Mouse (Mus musculus) embryonic facial prominence, embryonic 13.5 days (tissue): ENCODE measurements at regions not wholly inside any gene's neighbourhood (a gene's known extent, or its start where the extent isn't known, plus 50 kb on each side); places are given as distances from the start of the nearest gene placed in this dataset.

Source experiments
- ATAC-seq: fragments of 200-750 bp; cut with Nextera tagmentation; 2 replicates; pipeline ENCODE4 v1.8.0; 2017; ENCODE audit warnings: low read depth; ENCODE audit not compliant: insufficient number of reproducible peaks, insufficient read depth, low FRiP score, low TSS enrichment
- H3K27ac ChIP-seq: fragments of 300-500 bp; sonication (generic); 2 replicates; pipeline ENCODE4 v1.5.1; 2015; ENCODE audit warnings: moderate library complexity, mild to moderate bottlenecking, inconsistent platforms
- H3K27me3 ChIP-seq: fragments of 300-500 bp; sonication (generic); 2 replicates; pipeline ENCODE4 v1.6.1; 2015; ENCODE audit warnings: mild to moderate bottlenecking, inconsistent platforms
- H3K36me3 ChIP-seq: fragments of 300-500 bp; sonication (generic); 2 replicates; pipeline ENCODE4 v1.6.1; 2015; ENCODE audit warnings: mild to moderate bottlenecking, inconsistent platforms
- H3K4me1 ChIP-seq: fragments of 300-500 bp; sonication (generic); 2 replicates; pipeline ENCODE4 v1.6.1; 2015; ENCODE audit warnings: inconsistent platforms
- H3K4me2 ChIP-seq: fragments of 300-500 bp; sonication (generic); 2 replicates; pipeline ENCODE4 v1.6.1; 2015; ENCODE audit warnings: moderate library complexity, mild to moderate bottlenecking, inconsistent platforms
- H3K4me3 ChIP-seq: fragments of 300-500 bp; sonication (generic); 2 replicates; pipeline ENCODE4 v1.5.1; 2015; ENCODE audit warnings: mild to moderate bottlenecking, inconsistent platforms
- H3K9ac ChIP-seq: fragments of 300-500 bp; sonication (generic); 2 replicates; pipeline ENCODE4 v1.6.1; 2015; ENCODE audit warnings: mild to moderate bottlenecking, inconsistent platforms
- H3K9me3 ChIP-seq: fragments of 300-500 bp; sonication (generic); 2 replicates; pipeline ENCODE4 v1.6.1; 2016; ENCODE audit warnings: inconsistent platforms
- WGBS: fragments of 180-500 bp; shearing (Covaris S2); methylation state at CpG from one replicate; pipeline ENCODE4 v1.1.7; 2015; ENCODE audit warnings: mixed read lengths; 5-methylcytosine and 5-hydroxymethylcytosine counted together

DNA sequence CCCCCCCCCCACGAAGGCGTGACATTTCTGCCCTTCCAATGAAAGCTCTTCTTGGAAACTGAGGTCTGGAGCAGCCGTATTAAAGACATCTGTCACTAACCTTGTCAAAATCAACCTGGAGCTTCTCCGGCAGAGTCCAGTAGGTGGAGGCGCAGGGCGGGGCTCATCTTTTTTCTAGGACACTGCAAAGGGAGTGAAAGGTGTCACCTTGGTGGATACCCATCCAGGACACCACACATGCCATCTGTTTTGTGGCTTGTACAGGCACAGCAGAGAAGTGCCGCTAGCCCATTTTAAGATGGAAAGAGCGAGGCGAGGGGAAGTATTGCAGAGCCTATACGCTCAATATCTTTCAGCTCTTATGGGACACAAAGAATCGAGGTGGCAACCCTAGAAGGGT, 184.5 kb upstream of the Zfp618 start:
- H3K4me3 ChIP-seq, result peak overlapping the region; percentile 36
- no peak for ATAC-seq
- no peaks in the 10 kb centered on the region for H3K36me3 ChIP-seq
- H3K9ac ChIP-seq, result no peak overlapping the region; the same call in 1 of the 2 replicates
- peaks cover 18% of the 10 kb centered on the region; the same call in 1 of the 2 replicates for H3K27me3 ChIP-seq
- peak overlapping the region; percentile 55 for H3K4me2 ChIP-seq
- no peak overlapping the region for H3K27ac ChIP-seq
- H3K9me3 ChIP-seq, result no peaks in the 10 kb centered on the region
- H3K4me1 ChIP-seq, result peaks cover 8% of the 10 kb centered on the region; the same call in 1 of the 2 replicates
- 41% methylated on average over 11 of the region's 11 CpGs for WGBS

DNA sequence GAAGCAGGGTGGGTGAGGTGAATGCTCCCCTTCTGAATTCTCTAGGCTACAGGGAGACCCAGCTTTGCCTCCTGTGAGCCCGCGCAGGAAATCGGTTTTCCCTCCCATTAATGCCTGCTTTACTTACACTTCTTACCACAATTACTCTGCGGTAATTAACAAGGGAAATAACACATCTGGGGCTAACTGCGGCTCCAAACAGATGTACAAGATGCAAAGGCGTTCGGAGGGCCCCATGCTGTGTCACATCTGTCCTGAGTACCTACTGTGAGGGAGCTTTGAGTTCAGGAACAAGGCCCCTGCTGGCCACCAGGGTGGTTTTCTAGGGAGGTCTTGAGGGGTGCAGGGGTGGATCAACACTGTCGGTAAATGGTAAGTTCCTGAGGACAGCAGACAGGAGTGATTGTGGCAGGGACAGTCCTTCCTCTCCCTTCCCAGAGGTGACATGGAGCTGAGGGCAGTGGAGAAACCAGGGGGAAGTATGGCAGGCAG, 184.0 kb upstream of the Zfp618 start:
- no peak for ATAC-seq
- no peak overlapping the region for H3K27ac ChIP-seq
- 0 out of 2 replicates have a peak overlapping the region, but pooled peaks have one; percentile 55 for H3K4me2 ChIP-seq
- no peaks in the 10 kb centered on the region for H3K36me3 ChIP-seq
- peak overlapping the region; percentile 36; the same call in 1 of the 2 replicates for H3K4me3 ChIP-seq
- H3K27me3 ChIP-seq, result peaks cover 18% of the 10 kb centered on the region; the same call in 1 of the 2 replicates
- H3K9me3 ChIP-seq, result no peaks in the 10 kb centered on the region
- no peak overlapping the region; the same call in 1 of the 2 replicates for H3K9ac ChIP-seq
- WGBS, result 35% methylated on average over 8 of the region's 8 CpGs
- H3K4me1 ChIP-seq, result peaks cover 8% of the 10 kb centered on the region; the same call in 1 of the 2 replicates

DNA sequence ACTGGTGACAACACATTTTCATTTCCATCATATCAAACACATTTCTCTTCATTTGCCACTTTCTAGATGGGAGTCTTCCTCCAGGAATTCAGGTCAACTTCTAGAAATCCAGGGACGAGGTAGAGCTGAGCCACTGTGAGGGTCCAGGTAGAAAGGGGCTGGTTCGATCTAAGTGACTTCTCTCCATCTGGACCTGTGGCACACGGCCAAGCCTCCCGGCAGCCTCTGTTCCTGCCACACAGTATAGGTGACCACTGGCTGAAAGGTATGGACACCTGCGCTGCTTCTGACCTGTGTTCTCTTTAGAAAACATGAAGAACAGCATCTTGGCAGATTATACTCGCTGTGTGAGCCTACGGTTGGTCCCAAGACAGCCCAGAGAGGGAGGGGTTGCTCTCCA, 179.7 kb upstream of the Zfp618 start:
- H3K36me3 ChIP-seq, result no peaks in the 10 kb centered on the region
- H3K9ac ChIP-seq, result no peak overlapping the region
- ATAC-seq, result no peak
- peaks cover 13% of the 10 kb centered on the region; the same call in 1 of the 2 replicates for H3K27me3 ChIP-seq
- no peaks in the 10 kb centered on the region for H3K9me3 ChIP-seq
- H3K4me2 ChIP-seq, result no peak overlapping the region
- peaks cover 12% of the 10 kb centered on the region for H3K4me1 ChIP-seq
- no peak overlapping the region for H3K27ac ChIP-seq
- 93% methylated on average over 7 of the region's 7 CpGs for WGBS
- H3K4me3 ChIP-seq, result no peak overlapping the region

GRCm38 (mm10) chr4:62789696-62790095, 175.7 kb upstream of the Zfp618 start:
- H3K36me3 ChIP-seq, result no peaks in the 10 kb centered on the region
- WGBS, result 73% methylated on average over 4 of the region's 4 CpGs
- H3K9ac ChIP-seq, result no peak overlapping the region
- H3K4me2 ChIP-seq, result no peak overlapping the region
- H3K4me1 ChIP-seq, result peaks cover 20% of the 10 kb centered on the region
- H3K27ac ChIP-seq, result no peak overlapping the region
- no peak overlapping the region for H3K4me3 ChIP-seq
- ATAC-seq, result no peak
- no peaks in the 10 kb centered on the region for H3K27me3 ChIP-seq
- no peaks in the 10 kb centered on the region for H3K9me3 ChIP-seq

GRCm38 (mm10) chr4:62793582-62793981, 171.8 kb upstream of the Zfp618 start:
- peaks cover 20% of the 10 kb centered on the region for H3K4me1 ChIP-seq
- peak overlapping the region; percentile 34; the same call in 1 of the 2 replicates for H3K27ac ChIP-seq
- WGBS, result 33% methylated on average over 5 of the region's 5 CpGs
- H3K9ac ChIP-seq, result no peak overlapping the region
- H3K4me3 ChIP-seq, result no peak overlapping the region
- no peaks in the 10 kb centered on the region for H3K27me3 ChIP-seq
- no peaks in the 10 kb centered on the region for H3K9me3 ChIP-seq
- ATAC-seq, result no peak
- no peak overlapping the region for H3K4me2 ChIP-seq
- no peaks in the 10 kb centered on the region for H3K36me3 ChIP-seq

- ATAC-seq, result no peak
- Histone ChIP-seq H3K9me3 (no peaks in the 10 kb centered on the region), H3K4me3 (no peak overlapping the region), H3K36me3 (no peaks in the 10 kb centered on the region), H3K4me1 (peaks cover 15% of the 10 kb centered on the region), H3K4me2 (no peak overlapping the region), H3K27me3 (no peaks in the 10 kb centered on the region), H3K9ac (no peak overlapping the region), H3K27ac (no peak overlapping the region)
- 70% methylated on average over 10 of the region's 10 CpGs for WGBS
Observed at GRCm38 (mm10) chr4:62795538-62795937, 169.8 kb upstream of the Zfp618 start.

DNA sequence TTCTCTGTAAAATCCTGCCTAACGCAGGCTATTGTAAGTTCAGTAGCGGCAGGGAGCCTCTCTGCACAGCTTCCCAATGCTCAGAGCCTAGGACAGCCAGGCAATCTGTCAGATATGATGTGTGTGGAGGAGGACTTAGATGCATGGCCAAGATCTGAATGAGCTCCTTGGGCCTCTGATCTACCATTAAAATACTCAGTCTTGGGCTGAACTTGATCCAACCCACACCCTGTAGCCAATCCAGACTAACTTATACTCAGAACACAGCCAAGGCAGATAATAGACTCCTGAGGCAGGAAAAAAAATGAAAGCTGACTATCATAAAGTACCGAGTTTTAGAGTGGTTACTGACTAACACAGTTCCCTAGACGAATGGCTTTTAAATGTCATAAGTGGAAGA, 165.4 kb upstream of the Zfp618 start:
- H3K4me2 ChIP-seq, result no peak overlapping the region
- H3K9me3 ChIP-seq, result no peaks in the 10 kb centered on the region
- no peak overlapping the region for H3K9ac ChIP-seq
- no peaks in the 10 kb centered on the region for H3K36me3 ChIP-seq
- H3K27me3 ChIP-seq, result no peaks in the 10 kb centered on the region
- no peak overlapping the region for H3K27ac ChIP-seq
- 82% methylated on average over 4 of the region's 4 CpGs for WGBS
- H3K4me1 ChIP-seq, result no peaks in the 10 kb centered on the region
- no peak overlapping the region for H3K4me3 ChIP-seq
- ATAC-seq, result no peak

- no peak overlapping the region for H3K4me3 ChIP-seq
- no peak overlapping the region for H3K9ac ChIP-seq
- no peak overlapping the region for H3K4me2 ChIP-seq
- no peak for ATAC-seq
- no peak overlapping the region for H3K27ac ChIP-seq
- 18% methylated on average over 6 of the region's 6 CpGs for WGBS
- H3K9me3 ChIP-seq, result no peaks in the 10 kb centered on the region
- H3K27me3 ChIP-seq, result no peaks in the 10 kb centered on the region
- H3K4me1 ChIP-seq, result peaks cover 7% of the 10 kb centered on the region; the same call in 1 of the 2 replicates
- H3K36me3 ChIP-seq, result no peaks in the 10 kb centered on the region
Observed at GRCm38 (mm10) chr4:62805841-62806240, 159.5 kb upstream of the Zfp618 start.

DNA sequence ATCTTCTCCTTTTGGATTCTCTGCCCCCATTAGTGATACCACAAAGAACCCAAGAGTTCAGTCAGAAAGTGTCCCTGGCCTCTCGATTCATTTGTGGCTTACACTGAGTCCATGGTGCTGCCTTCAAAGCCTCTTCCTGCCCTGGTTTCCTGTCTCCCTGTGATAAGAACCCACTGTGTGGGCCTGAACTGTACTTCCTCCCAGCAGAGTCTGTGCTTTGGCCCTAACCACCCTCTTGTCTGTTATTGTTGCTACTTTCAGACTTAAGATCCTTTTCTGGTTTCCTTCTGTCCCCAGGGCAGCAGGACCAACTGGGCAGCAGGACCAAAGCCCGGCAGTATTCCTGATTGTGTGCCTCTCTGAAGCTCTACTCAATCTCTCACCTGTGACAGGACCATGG, 158.6 kb upstream of the Zfp618 start:
- no peaks in the 10 kb centered on the region for H3K36me3 ChIP-seq
- no peaks in the 10 kb centered on the region for H3K9me3 ChIP-seq
- no peaks in the 10 kb centered on the region for H3K27me3 ChIP-seq
- H3K27ac ChIP-seq, result no peak overlapping the region
- no peak overlapping the region for H3K9ac ChIP-seq
- 68% methylated on average over 2 of the region's 2 CpGs for WGBS
- no peak for ATAC-seq
- H3K4me3 ChIP-seq, result no peak overlapping the region
- no peak overlapping the region for H3K4me2 ChIP-seq
- H3K4me1 ChIP-seq, result peaks cover 7% of the 10 kb centered on the region; the same call in 1 of the 2 replicates

- H3K27me3 ChIP-seq, result no peaks in the 10 kb centered on the region
- H3K27ac ChIP-seq, result no peak overlapping the region
- WGBS, result 61% methylated on average over 12 of the region's 12 CpGs
- H3K4me2 ChIP-seq, result no peak overlapping the region
- H3K9ac ChIP-seq, result no peak overlapping the region
- H3K4me3 ChIP-seq, result no peak overlapping the region
- no peaks in the 10 kb centered on the region for H3K9me3 ChIP-seq
- ATAC-seq, result no peak
- H3K4me1 ChIP-seq, result peaks cover 7% of the 10 kb centered on the region; the same call in 1 of the 2 replicates
- H3K36me3 ChIP-seq, result no peaks in the 10 kb centered on the region
Observed at GRCm38 (mm10) chr4:62807926-62808552, 157.3 kb upstream of the Zfp618 start.

GRCm38 (mm10) chr4:62808553-62808950, 156.8 kb upstream of the Zfp618 start:
- no peak overlapping the region for H3K9ac ChIP-seq
- no peaks in the 10 kb centered on the region for H3K27me3 ChIP-seq
- WGBS, result 89% methylated on average over 12 of the region's 12 CpGs
- H3K36me3 ChIP-seq, result no peaks in the 10 kb centered on the region
- no peaks in the 10 kb centered on the region for H3K9me3 ChIP-seq
- H3K4me3 ChIP-seq, result no peak overlapping the region
- H3K4me1 ChIP-seq, result peaks cover 7% of the 10 kb centered on the region; the same call in 1 of the 2 replicates
- no peak overlapping the region for H3K4me2 ChIP-seq
- ATAC-seq, result no peak
- H3K27ac ChIP-seq, result no peak overlapping the region

- ATAC-seq, result no peak
- Histone ChIP-seq H3K27ac (no peak overlapping the region), H3K36me3 (no peaks in the 10 kb centered on the region), H3K27me3 (no peaks in the 10 kb centered on the region), H3K9me3 (no peaks in the 10 kb centered on the region), H3K9ac (no peak overlapping the region), H3K4me3 (no peak overlapping the region), H3K4me2 (no peak overlapping the region), H3K4me1 (peaks cover 10% of the 10 kb centered on the region; the same call in 1 of the 2 replicates)
- WGBS, result 84% methylated on average over 4 of the region's 4 CpGs
Observed at GRCm38 (mm10) chr4:62809048-62809447, 156.3 kb upstream of the Zfp618 start.
